Mouse (Mus musculus) brain, embryonic 14.5 days (tissue): Measurements from ENCODE around the gene Ncoa5.

Experiments
- CTCF ChIP-seq: fragments of 200-500 bp; IDR thresholded peaks from 2 replicates; pipeline ENCODE4 v1.5.1; 2012; ENCODE audit warnings: inconsistent platforms, mild to moderate bottlenecking, moderate library complexity, borderline replicate concordance; ENCODE audit not compliant: insufficient read depth, insufficient read length; ENCODE audit errors: extremely low read depth
- POLR2A ChIP-seq: fragments of 200-500 bp; IDR thresholded peaks from 2 replicates; pipeline ENCODE4 v1.6.1; 2012; ENCODE audit warnings: mild to moderate bottlenecking, inconsistent platforms, borderline replicate concordance; ENCODE audit not compliant: poor library complexity, insufficient read depth, insufficient read length, severe bottlenecking; ENCODE audit errors: extremely low read depth

GRCm38 (mm10) chr2:164955725-164956124 lies 78.9 kb downstream of the Ncoa5 start:
- TF ChIP-seq CTCF, result no peak
- TF ChIP-seq POLR2A, result no peak
